Mouse (Mus musculus): ENCODE measurements at regions not wholly inside any gene's neighbourhood (a gene's known extent, or its start where the extent isn't known, plus 50 kb on each side); places are given as distances from the start of the nearest gene placed in this dataset.

GRCm38 (mm10) chr14:64511300-64511699 lies 407.2 kb downstream of the Prss52 start:
- no peaks in the 10 kb centered on the region for H3K4me1 ChIP-seq (ENCODE audit: control insufficient read depth)
- no peaks in the 10 kb centered on the region for H3K9me3 ChIP-seq (ENCODE audit: control insufficient read depth, low read length)
- H3K4me3 ChIP-seq (replicated peaks), result no peak overlapping the region
- TF ChIP-seq TAL1 (IDR thresholded peaks at IDR 0.05; ENCODE audit: low read length) (no peak), GATA1 (IDR thresholded peaks at IDR 0.05; ENCODE audit: low read length) (no peak)
- H3K27me3 ChIP-seq (ENCODE audit: control insufficient read depth), result no peaks in the 10 kb centered on the region
- H3K36me3 ChIP-seq (ENCODE audit: control insufficient read depth), result no peaks in the 10 kb centered on the region

GRCm38 (mm10) chr14:64512726-64513125 lies 408.6 kb downstream of the Prss52 start:
- Histone ChIP-seq H3K4me3 (replicated peaks) (no peak overlapping the region), H3K36me3 (ENCODE audit: control insufficient read depth) (no peaks in the 10 kb centered on the region), H3K9me3 (ENCODE audit: control insufficient read depth, low read length) (no peaks in the 10 kb centered on the region), H3K27me3 (ENCODE audit: control insufficient read depth) (no peaks in the 10 kb centered on the region), H3K4me1 (ENCODE audit: control insufficient read depth) (no peaks in the 10 kb centered on the region)
- TF ChIP-seq TAL1 (IDR thresholded peaks at IDR 0.05; ENCODE audit: low read length) (no peak), GATA1 (IDR thresholded peaks at IDR 0.05; ENCODE audit: low read length) (no peak)

DNA sequence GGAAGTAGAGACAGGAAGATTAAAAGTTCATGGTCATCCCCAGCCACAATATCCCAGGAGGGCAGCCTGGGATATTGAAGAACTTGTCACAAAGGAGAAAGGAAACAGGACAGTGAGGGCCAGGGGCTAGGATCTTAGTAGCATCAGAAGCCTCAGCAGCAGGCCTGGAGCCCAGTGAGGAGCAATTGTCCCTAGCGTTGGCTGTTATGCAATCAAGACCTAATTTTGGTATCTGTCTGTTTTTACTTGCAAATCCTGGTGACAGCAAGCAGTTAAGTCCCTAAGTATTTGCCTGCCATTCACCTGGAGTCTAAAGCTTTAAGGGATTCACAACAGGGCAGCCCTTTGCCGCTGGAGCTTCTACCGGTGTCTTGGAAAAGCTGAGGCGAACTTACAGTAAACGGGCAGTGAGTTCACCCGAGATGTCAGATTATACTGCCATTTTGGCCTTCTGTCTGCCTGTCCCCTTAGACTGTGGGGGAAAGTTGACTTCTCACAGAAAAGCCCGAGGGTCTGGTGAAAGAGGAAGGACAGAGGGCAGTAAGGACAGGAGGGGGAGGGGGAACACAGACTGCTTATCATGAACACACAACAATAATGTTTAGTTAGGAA lies 413.6 kb downstream of the Prss52 start:
- H3K27me3 ChIP-seq (ENCODE audit: control insufficient read depth), result no peaks in the 10 kb centered on the region
- no peaks in the 10 kb centered on the region for H3K36me3 ChIP-seq (ENCODE audit: control insufficient read depth)
- no peak overlapping the region for H3K4me3 ChIP-seq (replicated peaks)
- no peaks in the 10 kb centered on the region for H3K9me3 ChIP-seq (ENCODE audit: control insufficient read depth, low read length)
- no peak for TF ChIP-seq GATA1 (IDR thresholded peaks at IDR 0.05; ENCODE audit: low read length)
- TF ChIP-seq TAL1 (IDR thresholded peaks at IDR 0.05; ENCODE audit: low read length), result no peak
- no peaks in the 10 kb centered on the region for H3K4me1 ChIP-seq (ENCODE audit: control insufficient read depth)

GRCm38 (mm10) chr14:64524641-64525040 lies 420.6 kb downstream of the Prss52 start:
- TF ChIP-seq TAL1 (IDR thresholded peaks at IDR 0.05; ENCODE audit: low read length) (no peak), GATA1 (IDR thresholded peaks at IDR 0.05; ENCODE audit: low read length) (no peak)

DNA sequence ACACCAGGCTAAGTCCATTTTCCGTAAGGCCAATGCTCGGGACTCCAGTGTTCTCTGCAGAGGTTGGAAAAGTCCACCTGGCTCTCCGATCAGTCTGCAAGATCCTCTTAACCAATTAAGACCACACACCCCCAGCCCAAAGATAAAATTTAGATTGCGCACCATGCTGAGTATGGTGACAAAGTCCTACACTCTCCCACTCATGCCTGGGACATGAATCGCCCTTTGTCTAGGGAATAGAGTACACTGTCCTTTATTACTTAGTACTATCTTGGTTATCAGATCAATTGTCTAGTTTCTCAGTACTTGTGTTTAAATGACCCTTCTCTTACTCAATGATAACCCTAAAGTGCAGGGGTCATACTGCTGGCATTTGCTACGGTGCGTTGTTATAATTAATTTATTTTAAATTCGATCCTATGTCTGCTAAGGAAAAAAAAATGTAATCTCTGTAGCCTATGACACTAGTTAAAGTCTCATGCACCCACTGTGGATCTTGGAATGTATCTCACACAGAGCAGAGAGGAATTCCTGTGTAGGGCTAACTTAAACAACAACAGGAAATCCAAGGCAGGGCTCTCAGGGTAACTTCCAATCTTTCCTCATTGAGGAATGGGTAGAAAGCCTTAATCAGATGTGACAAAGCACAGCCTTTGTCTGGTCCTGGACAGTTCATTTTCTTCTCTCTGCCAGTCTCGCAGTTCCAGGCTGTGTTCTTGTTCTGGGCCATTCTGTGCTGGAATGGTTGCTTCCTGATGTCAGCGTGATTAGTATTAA lies 421.4 kb downstream of the Prss52 start:
- H3K27me3 ChIP-seq (ENCODE audit: control insufficient read depth), result no peaks in the 10 kb centered on the region
- no peaks in the 10 kb centered on the region for H3K4me1 ChIP-seq (ENCODE audit: control insufficient read depth)
- no peaks in the 10 kb centered on the region for H3K9me3 ChIP-seq (ENCODE audit: control insufficient read depth, low read length)
- TF ChIP-seq GATA1 (IDR thresholded peaks at IDR 0.05; ENCODE audit: low read length) (no peak), TAL1 (IDR thresholded peaks at IDR 0.05; ENCODE audit: low read length) (no peak)
- H3K36me3 ChIP-seq (ENCODE audit: control insufficient read depth), result no peaks in the 10 kb centered on the region
- no peak overlapping the region for H3K4me3 ChIP-seq (replicated peaks)

More at GRCm38 (mm10) chr14:64524641-64525040, 420.6 kb downstream of the Prss52 start:
- no peak overlapping the region for H3K4me3 ChIP-seq (replicated peaks)
- H3K9me3 ChIP-seq (ENCODE audit: control insufficient read depth, low read length), result no peaks in the 10 kb centered on the region
- H3K36me3 ChIP-seq (ENCODE audit: control insufficient read depth), result no peaks in the 10 kb centered on the region
- no peaks in the 10 kb centered on the region for H3K27me3 ChIP-seq (ENCODE audit: control insufficient read depth)
- H3K4me1 ChIP-seq (ENCODE audit: control insufficient read depth), result no peaks in the 10 kb centered on the region

GRCm38 (mm10) chr14:64530541-64530940 lies 426.5 kb downstream of the Prss52 start:
- H3K4me1 ChIP-seq (ENCODE audit: control insufficient read depth), result no peaks in the 10 kb centered on the region

GRCm38 (mm10) chr14:64531221-64531949 lies 427.3 kb downstream of the Prss52 start:
- TF ChIP-seq GATA1 (IDR thresholded peaks at IDR 0.05; ENCODE audit: low read length) (no peak), TAL1 (IDR thresholded peaks at IDR 0.05; ENCODE audit: low read length) (no peak)

More at GRCm38 (mm10) chr14:64530541-64530940, 426.5 kb downstream of the Prss52 start:
- H3K27me3 ChIP-seq (ENCODE audit: control insufficient read depth), result no peaks in the 10 kb centered on the region
- no peaks in the 10 kb centered on the region for H3K36me3 ChIP-seq (ENCODE audit: control insufficient read depth)
- H3K4me3 ChIP-seq (replicated peaks), result no peak overlapping the region
- no peak for TF ChIP-seq TAL1 (IDR thresholded peaks at IDR 0.05; ENCODE audit: low read length)
- no peak for TF ChIP-seq GATA1 (IDR thresholded peaks at IDR 0.05; ENCODE audit: low read length)
- no peaks in the 10 kb centered on the region for H3K9me3 ChIP-seq (ENCODE audit: control insufficient read depth, low read length)

GRCm38 (mm10) chr14:64532351-64532750 lies 428.3 kb downstream of the Prss52 start:
- no peaks in the 10 kb centered on the region for H3K9me3 ChIP-seq (ENCODE audit: control insufficient read depth, low read length)
- TF ChIP-seq TAL1 (IDR thresholded peaks at IDR 0.05; ENCODE audit: low read length), result no peak
- TF ChIP-seq GATA1 (IDR thresholded peaks at IDR 0.05; ENCODE audit: low read length), result no peak
- H3K4me3 ChIP-seq (replicated peaks), result no peak overlapping the region
- H3K27me3 ChIP-seq (ENCODE audit: control insufficient read depth), result no peaks in the 10 kb centered on the region
- no peaks in the 10 kb centered on the region for H3K36me3 ChIP-seq (ENCODE audit: control insufficient read depth)
- no peaks in the 10 kb centered on the region for H3K4me1 ChIP-seq (ENCODE audit: control insufficient read depth)

More at GRCm38 (mm10) chr14:64531221-64531949, 427.3 kb downstream of the Prss52 start:
- no peaks in the 10 kb centered on the region for H3K27me3 ChIP-seq (ENCODE audit: control insufficient read depth)
- no peak overlapping the region for H3K4me3 ChIP-seq (replicated peaks)
- no peaks in the 10 kb centered on the region for H3K36me3 ChIP-seq (ENCODE audit: control insufficient read depth)
- H3K4me1 ChIP-seq (ENCODE audit: control insufficient read depth), result no peaks in the 10 kb centered on the region
- no peaks in the 10 kb centered on the region for H3K9me3 ChIP-seq (ENCODE audit: control insufficient read depth, low read length)

DNA sequence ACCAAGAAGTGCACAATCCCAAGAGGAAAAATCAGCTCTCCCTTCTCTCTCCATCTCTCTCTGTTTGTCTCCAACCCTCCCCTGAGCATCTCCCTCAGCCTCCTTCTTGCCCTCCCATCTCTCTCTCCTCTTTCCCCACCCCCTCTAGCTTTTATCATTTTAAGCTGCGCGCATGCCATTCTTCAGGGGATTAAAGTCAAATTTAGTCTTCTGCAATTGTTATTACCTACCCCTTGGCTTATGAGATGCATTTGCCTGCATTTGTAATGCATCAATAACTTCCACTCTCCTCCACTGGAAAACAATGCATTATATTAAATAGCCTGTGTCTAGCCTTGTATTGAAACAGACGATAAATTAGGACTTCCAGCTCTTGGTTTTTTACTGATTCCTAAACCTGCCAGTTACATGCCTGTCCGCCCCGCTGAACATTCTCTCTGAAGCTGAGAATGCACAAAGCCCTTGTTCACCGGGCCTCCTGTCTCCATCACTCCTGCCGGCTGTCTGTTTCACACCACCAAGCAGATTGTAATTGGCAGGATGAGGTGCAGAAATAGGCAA lies 429.6 kb downstream of the Prss52 start:
- Histone ChIP-seq H3K9me3 (ENCODE audit: control insufficient read depth, low read length) (no peaks in the 10 kb centered on the region), H3K4me1 (ENCODE audit: control insufficient read depth) (no peaks in the 10 kb centered on the region), H3K36me3 (ENCODE audit: control insufficient read depth) (no peaks in the 10 kb centered on the region), H3K27me3 (ENCODE audit: control insufficient read depth) (no peaks in the 10 kb centered on the region), H3K4me3 (replicated peaks) (no peak overlapping the region)
- TF ChIP-seq GATA1 (IDR thresholded peaks at IDR 0.05; ENCODE audit: low read length), result no peak
- TF ChIP-seq TAL1 (IDR thresholded peaks at IDR 0.05; ENCODE audit: low read length), result no peak

Measured in erythroblast, embryonic 14.5 days (primary cell).